Mouse (Mus musculus) adrenal gland, postnatal 10 days (tissue): ENCODE measurements around the gene Teddm3. TPM values are rescaled to one million over a fixed set of nuclear protein-coding genes. Genes with fewer than 3 reads are reported as not detected.
A peak's percentile ranks its signal among the peaks of the same experiment; 100 is the strongest.
"Not testable (repeated sequence)": the region's sequence is repeated elsewhere in the genome, so short reads cannot be mapped to it uniquely, and the experiment has no call there.

Experiments
- DNase-seq: peaks from one replicate; pipeline ENCODE4 v3.0.0; 2021; ENCODE audit warnings: mixed read lengths
- long read RNA-seq, 2 experiments: library from polyadenylated mRNA; stranded (forward); transcript quantifications; one replicate each; pipeline ENCODE4 v2.0.0; 2021
- total RNA-seq, 2 experiments: library from RNA; stranded (reverse); gene quantifications; 2 replicates each; pipeline ENCODE4 v1.2.3; 2021

The Teddm3 gene
- not detected for total RNA-seq
- long read RNA-seq, experiment 1: 0 reads
- long read RNA-seq, experiment 2: 0 reads

DNA sequence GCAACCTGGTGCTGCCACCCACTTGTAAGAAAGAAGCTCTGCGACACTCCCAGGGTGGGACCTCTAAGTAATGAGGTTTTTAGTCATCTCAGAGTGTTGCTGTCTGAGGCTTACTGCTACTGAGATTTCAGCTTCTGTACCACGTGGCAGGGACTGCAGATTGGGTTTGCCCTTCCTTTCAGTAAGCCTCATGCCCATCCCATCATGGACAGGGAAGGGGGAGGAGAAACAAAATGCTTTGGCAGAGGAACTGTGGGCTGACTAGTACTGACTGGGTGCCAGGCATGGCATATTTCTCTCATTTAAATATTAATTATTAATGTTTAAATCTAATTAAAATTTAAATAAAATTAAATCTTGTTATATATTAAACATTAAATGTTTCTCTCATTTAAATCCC lies at the start of gene Teddm3:
Gene Teddm3, minus strand, starts transcription at position 101 of the 400 bp plus-strand sequence.
- DNase-seq: not testable (repeated sequence)

DNA sequence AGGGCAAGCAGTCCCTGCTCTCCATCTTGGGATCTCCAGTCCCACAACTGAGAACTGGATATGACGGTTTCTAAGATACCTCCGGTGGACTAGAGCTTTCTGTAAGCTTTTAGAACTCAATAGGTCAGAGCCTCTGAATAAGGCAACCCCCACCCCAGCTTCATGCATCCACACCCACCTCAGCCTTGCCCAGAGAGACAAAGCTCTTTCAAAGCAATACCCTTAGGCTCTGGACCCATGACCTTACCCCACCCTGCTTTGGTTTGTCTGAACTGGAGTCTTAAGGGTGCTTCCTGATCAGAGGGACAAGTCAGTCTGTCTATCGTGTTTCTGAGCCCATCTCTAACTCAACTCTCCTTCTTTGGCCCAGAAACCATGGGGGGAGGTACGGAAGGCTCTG lies 48.9 kb upstream of the Teddm3 start:
- DNase-seq: no peak

DNA sequence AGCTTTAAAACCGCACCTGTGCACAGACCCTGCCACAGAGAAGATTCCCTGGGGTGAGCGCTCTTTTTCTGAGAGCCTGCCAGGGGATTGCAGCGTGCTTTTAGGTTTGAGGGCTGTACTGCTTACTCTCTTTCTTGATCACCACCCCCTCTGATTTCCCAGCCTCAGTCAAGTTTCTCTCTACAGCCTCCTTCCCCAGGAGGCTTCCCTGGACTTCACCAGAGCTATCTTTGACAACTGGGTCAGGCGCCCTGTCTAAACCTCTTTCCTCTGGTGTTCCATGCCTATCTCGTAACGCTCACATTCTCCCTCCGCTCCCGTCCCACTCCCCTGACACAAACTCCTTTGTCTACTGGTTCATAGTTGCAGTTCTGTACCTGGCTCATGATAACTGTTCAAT lies 45.6 kb upstream of the Teddm3 start:
- DNase-seq: no peak

DNA sequence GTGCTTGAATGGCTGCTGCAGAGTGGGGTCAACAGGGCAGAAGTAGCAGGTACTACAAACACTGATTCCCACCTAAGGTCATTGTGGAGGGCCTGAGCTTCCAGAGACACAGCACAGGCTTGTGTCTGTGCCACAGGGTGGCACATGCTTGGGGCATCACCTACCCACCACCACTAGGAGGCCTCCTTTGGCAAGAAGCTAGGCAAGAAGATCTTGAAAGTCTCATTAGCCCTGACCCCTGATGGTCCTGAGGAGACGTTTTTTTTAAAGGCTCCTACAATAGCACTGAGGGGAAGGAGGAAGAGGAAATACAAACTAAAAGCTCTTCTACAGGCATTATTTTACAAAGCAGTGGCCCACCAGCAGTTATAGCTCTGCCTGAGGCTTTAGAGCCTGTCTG lies 44.7 kb upstream of the Teddm3 start:
- peak; percentile 40 for DNase-seq

DNA sequence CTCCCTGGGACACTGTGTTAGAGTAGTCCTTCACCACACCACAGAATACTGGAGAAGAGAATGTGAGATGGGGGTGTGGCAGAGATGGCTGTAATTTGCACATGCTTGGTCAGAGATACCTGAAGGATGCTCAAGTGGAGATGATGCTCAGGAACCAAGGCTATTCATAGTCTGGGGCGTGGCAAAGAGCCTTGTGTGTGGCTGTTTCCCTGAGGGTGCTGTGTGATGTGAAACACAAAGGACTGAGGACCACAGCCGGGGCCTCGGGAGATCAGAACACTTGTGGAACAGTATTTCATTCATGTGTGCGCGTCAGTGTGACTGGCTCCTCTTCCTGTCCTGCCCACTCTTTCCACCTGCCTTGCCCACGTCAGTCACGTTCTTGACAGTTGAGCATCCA lies 44.2 kb upstream of the Teddm3 start:
- DNase-seq: no peak

DNA sequence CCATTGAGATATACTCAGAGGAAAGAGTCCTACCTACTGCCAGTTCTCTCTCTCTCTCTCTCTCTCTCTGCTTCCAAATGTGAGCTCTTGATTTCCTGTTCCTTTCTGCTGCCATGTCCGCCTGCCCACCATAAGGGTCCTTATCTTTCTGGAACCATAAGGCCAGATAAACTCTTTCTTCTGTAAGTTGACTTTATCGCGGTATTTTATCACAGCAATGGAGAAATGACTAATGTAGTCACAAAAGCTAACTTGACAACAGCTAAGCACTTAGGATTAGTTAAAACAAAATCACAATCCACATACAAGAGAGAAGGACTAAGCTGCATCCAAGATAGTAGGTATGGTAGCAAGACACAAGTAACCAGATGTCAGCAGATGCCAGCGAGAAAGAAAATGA lies 43.7 kb upstream of the Teddm3 start:
- no peak for DNase-seq

DNA sequence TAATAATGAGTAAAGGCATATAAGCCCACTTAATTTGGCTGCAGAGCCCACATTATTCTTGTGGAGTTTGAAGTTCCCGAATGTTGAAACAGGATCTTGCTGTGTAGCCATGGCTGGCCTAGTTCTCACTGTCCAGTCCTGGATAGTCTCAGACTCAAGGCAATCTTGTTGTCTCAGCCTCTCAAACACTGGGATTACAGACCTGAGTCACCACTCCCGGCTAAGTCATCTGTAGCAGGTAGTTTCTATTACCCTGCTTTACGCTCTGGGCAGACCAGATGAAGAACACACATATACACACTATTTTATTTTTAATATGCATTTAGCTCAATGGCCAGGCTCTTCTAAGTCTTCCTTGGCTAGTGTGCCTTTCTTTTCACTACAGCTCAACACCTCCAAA lies 42.8 kb upstream of the Teddm3 start:
- no peak for DNase-seq

DNA sequence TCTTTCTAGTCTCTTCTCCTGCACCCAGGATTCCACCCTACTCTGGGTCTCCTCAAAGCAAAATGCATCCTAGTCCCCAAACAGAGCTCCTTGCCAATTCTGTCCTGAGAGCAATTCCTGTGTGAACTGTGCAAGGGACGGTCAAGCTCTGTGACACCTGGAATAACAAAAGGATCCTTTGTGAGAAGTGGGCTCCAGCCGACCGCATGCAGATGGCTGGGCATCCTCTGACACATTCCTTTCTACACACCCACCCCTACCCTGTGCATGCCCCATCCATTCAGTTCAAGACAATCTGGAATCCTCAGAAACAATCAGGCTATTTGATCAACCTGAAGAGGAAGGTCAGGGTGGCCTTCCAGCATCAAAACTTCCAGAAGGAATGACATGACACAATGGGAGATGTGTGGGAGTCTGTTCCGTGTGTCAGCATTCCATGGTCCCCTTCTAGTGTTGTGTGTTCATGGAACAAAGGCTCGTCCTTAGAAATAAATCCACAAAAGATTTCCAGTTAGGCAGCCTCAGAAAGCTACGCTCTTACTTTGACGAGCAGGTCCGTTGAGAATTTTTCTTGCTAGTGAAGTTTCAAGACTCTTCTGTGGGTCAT lies 41.6 kb upstream of the Teddm3 start:
- no peak for DNase-seq

DNA sequence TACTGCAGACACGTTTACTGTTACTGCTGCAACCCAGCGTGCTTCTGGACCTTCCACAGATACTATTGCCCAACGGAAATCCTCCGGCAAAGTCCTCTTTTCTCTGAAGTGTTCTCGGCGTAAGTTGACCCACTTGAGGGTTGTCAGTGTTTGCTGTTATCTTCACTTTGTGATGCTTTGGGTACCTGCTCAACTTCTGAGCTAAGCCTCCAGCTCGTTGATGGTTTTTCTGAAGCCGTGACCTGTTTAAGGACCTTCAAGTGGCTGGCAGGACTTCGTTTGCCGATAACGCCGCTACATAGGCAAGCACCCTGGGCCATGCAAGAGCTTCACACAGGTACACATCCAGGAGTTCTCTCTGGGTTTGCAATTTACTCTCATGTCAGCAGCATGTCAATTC lies 40.4 kb upstream of the Teddm3 start:
- DNase-seq: no peak

DNA sequence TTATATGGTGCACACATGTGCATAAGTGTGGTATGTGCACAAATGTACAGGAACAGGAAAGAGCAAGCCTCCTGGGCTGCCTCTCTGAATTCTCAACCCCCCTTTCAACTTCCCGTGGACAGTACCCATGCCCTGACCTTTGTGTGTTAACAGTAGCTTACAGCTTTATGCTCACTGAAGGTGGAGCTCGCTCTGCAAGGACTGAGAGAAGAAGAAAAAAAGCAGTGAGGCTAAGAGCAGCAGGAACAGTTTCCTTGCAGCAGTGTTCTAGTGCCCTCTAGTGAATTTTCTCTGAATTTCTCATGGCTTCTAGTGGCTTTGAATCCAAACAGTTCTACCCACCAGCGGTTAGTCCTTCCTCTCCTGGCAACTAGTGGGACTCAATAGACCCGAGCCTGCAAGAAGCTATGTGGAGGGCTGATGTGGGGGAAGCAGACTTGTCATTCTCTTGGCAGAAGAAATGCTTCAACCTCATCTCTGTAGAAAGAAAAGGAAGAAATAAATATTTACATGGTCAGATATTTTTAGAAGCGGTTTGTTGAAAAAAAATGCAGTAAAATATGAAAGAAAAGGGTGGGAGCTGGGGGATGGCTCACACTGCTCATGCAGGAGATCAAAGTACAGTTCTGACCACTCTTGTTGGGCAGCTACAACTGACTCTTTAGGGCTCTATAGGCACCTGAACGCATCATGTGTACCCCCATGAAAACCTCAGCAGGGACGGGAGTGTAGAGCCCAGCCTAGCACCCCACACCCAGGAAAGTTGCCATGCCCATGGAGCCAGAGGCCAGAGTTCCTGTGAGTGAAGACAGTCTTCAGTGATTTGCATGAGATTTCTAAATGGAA lies 38.9 kb upstream of the Teddm3 start:
- peak; percentile 33 for DNase-seq

DNA sequence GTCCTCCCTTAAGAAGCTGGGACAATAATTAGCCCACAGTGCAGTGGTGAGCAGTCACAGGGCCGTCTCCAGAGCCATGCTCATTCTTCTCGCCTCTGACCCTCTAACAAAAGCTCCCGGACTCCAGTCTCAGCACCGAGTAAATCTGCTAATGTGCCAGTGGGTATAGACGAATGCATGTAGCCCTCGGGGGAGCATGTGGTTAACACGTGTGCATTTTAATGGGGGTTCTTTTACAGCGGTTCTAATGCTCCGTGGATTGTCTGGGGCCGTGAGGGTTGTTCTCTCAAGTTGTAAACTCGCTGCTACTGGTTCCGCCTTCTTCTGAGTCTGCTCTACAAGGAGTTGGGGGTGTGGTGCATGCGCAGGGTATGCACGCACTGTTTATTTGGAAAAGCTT lies 37.8 kb upstream of the Teddm3 start:
- DNase-seq: no peak

DNA sequence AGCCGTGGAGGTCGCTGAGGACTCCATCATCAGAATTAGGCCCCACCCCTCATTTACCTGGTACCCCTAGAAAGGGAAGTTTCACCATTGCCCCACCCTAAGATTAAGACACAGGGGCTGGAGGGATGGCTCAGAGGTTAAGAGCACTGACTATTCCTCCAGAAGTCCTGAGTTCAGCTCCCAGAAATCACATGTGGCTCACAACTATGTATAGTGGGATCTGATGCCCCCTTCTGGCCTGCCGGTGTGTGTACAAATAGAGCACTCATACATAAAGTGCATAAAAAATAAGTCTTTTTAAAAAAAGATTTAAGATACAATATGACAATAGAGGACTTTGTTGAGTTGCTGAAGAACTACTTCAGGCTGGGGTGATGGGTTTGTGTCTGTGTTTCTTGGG lies 34.5 kb upstream of the Teddm3 start:
- DNase-seq: no peak

DNA sequence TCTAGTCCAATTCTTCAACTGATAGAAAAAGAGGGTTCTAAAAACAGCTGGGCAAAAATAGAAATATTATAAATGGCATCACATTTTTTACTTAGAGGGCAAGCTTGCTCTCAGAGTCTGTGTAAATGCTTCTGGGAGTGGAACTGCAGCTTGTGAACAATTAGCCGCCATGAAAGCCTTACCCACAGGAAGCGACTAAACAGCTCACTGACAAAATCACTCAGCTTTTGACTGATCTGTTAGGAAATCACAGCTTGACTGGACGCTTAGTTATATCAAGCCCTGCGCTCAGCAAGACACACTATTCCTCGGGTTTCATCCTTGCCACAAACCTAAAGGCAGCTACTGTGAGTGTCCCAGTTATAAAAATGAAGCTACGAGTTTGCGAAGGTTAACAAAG lies 33.8 kb upstream of the Teddm3 start:
- no peak for DNase-seq

DNA sequence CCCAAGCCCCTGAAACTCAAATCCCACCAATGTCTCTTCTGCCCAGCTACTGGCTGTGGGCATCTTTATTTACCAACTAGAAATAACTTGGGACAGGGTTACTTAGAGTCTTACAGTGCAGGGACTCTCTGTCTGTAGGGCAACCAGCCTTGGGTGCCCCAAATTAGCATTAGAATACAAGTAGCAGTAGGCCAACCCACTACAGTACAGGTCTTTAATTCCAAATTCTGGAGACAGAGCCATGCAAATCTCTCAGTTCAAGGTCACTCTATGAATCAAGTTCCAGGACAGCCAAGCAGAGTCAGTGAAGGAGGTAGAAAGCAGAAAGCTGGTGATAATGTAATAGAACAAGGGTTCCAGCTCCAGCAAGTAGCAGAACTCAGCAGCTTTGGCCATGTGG lies 30.9 kb upstream of the Teddm3 start:
- DNase-seq: no peak

DNA sequence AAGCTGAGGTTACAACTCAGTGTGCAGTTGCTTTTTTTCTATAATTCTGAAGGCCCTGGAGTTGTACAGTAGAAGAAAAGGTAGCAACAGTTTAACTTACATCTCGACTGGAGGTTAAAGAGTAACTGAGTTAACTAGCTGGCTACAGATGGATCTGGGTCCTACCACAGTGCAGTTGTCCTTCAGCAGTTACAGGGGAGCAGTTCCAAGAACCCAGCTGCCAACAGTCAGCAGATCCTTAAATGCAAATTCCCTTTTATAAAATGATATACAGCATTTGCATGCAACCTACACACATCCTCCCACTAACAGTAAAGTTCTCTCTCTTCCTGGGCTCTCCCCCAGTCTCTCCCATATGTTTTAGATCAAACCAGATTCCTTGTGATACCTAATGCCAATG lies 28.3 kb upstream of the Teddm3 start:
- DNase-seq: no peak

DNA sequence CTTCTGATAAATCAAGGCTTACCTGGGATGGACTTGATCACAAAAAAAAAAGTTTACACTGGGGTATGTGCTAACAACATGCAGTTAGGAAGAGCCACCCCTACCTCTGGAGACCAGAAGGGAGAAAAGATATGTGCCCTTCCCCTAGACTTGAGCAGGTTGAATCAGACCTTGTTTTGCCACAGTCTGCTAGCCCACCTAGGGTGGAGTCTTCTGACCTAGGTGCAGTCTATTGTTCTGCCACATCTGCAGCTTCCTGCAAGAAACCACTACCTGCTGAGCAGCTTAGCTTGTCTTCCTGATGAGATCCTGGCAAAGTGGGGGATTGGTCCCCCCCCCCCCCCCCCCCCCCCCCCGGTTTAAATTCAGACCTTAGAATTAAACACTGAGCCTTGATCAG lies 21.4 kb upstream of the Teddm3 start:
- no peak for DNase-seq

DNA sequence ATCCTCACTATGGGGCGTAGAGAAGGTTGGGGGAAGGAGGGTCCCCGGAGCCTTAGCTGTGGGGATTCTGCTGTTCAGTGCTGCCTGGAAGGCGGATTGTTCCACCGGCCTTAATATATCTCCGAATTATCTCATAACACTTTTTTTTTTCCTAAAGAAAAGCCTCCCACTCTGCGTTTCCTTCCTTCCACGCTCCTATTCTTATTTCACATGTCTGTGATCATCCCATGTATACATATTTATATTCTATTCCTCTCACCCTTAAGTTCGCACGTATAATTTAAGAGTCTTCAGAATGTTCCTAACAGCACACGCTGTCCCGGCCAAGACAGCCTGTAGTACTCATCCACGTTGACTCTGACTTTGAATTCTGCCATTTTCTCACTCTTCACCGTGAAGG lies 14.9 kb upstream of the Teddm3 start:
- DNase-seq: no peak

DNA sequence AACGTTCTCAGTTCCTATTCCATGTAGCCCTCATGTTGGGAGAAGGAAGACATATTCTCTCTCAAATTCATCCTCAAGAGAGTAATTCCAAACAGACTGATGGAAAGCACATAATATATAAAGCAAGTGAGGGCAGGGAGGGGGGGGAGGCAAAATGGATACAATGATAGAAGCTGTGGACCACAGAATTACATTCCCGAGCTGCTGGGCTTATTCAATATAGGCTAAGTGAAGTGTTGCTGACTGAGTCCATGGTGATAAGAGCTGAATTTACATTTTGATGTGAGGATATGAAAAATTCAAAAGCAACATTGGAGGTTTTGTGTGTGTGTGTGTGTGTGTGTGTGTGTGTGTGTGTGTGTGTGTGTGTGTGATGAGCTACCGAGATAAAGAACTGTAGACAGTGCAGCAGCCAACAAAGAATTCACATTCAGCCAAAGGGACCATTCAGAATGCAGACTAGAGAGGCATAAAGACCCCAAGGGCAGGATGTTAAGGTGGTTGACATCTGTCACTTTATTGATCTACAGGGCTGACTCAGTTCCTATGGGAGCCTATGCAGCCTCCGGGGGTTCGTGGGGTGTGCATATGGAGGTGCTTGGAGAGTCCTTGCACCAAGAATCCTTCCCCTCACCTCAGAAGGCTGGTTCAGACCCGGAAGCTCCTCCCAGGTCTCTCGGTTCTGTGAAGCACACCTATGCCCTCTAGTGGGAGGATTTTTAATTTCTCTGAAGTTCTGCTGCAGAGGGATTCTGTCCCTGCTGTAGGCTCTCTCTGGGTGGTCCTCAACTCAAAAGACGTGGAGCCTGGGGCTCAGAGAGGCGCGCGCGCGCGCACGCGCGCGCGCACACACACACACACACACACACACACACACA lies 11.8 kb upstream of the Teddm3 start:
- DNase-seq: not testable (repeated sequence)

DNA sequence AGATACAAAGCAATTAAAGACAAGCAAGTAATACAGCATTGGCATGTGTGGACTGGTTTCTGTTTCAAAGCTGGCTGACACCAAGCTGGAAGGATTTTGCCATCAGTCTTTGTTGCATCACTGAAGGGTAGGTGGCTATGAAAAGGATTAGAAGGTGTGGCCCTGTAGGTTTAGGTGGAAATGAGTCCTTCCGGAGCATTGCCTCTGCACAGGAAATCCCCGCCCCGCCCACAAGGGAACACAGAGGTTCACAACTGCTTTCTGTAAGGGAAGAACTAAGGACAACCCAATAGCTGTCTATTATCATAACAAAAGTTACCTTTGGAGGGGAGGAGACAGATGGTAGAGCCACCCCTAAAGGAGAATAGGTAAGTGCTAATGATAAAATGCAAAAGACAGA lies 9.6 kb upstream of the Teddm3 start:
- DNase-seq: not testable (repeated sequence)

DNA sequence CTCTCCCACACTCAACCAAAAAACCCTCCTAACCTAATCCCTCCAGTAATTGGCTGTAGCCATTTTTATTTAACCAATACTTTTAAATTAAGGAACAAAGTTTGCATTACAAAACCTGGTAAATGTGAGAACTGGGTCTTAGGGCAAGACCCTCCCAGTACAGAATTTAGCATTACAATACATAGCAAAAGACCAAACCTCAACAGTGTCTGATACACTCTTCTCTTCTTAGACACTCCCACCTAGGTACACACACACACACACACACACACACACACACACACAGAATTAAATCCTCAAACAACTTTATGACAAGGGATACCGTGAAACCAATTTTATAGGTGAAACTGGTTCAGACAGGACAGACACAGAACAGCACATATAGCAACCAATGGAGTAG lies 5.4 kb upstream of the Teddm3 start:
- DNase-seq: not testable (repeated sequence)

DNA sequence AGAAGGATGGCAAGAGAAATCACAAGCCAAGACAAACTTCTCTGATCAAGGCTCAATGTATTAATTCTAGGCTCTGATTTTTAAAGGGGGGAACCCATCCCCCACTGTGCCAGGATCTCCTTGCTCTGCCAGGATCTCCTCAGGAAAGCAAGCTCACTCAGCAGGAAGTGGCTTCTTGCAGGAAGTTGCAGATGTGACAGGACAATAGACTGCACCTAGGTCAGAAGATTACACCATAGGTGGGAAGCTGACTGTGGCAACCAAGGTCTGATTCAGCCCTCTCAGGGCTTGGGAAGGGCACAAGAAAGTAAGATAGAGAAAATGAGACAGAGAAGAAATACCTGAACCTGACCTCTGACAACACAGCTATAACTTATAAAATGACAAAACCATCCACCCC lies 2.5 kb upstream of the Teddm3 start:
- not testable (repeated sequence) for DNase-seq

DNA sequence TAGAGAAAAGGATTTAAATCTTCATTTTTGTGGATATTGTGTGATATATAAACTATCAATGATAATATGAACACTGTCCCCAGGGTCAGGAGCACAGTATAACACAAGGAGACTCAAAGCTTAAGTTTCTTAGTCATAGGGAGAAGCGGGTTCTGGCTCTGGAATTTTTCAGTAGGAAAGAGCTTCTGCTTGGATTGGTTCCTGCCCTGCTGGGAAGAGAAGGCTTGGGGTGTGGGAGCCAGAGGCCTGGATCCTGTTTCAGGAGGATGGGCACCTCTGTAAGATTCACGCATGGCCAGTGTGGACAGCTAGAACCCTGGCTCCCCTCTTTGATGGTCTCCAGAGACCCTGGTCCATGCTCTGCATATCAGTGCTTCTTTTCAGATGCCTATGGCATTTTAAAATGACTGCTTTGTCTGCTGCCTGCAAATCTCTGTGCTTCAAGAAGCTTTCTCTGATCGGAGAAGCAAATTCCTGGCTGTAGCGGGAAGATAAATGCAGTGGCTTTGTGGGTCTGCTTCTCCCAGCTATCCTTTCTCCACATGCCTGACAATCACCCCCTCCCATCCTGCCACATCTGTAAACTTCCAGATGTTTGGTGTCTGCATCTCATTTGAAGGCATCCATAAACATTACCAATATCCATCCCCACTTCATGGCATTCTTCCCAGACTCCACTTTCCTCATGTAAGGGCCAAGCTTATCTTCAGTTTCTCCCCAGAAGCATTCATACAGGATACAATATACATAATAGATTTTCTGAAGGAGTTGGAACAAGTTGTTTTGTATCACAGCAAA lies 2.0 kb downstream of the Teddm3 start:
- DNase-seq: no peak
